Mouse (Mus musculus) E14TG2a.4 (cell line): ENCODE results near the gene Hdac5.

Source experiments
- H3K27me3 ChIP-seq: 2 replicates; pipeline ENCODE4 v1.6.1; 2014; ENCODE audit warnings: low read length, control low read depth; ENCODE audit not compliant: insufficient read depth
- H3K36me3 ChIP-seq: 2 replicates; pipeline ENCODE4 v1.6.1; 2014; ENCODE audit warnings: low read length, control low read depth; ENCODE audit not compliant: insufficient read depth
- H3K4me1 ChIP-seq: replicated peaks from 2 replicates; pipeline ENCODE4 v1.6.1; 2014; ENCODE audit warnings: low read depth, low read length, control low read depth
- H3K4me3 ChIP-seq: replicated peaks from 2 replicates; pipeline ENCODE4 v1.5.1; 2014; ENCODE audit warnings: mild to moderate bottlenecking, low read length
- H3K9me3 ChIP-seq: 2 replicates; pipeline ENCODE4 v1.6.1; 2014; ENCODE audit warnings: low read length, control low read depth
- CTCF ChIP-seq: conservative IDR thresholded peaks from 2 replicates; pipeline ENCODE4 v1.5.1; 2014; ENCODE audit warnings: low read length
- NANOG ChIP-seq: IDR thresholded peaks from 2 replicates; pipeline ENCODE4 v1.6.1; 2014; ENCODE audit warnings: borderline replicate concordance, low read length, mixed read lengths
- POU5F1 ChIP-seq: IDR thresholded peaks from 2 replicates; pipeline ENCODE4 v1.6.1; 2014; ENCODE audit warnings: low read length, borderline replicate concordance

The Hdac5 gene

DNA sequence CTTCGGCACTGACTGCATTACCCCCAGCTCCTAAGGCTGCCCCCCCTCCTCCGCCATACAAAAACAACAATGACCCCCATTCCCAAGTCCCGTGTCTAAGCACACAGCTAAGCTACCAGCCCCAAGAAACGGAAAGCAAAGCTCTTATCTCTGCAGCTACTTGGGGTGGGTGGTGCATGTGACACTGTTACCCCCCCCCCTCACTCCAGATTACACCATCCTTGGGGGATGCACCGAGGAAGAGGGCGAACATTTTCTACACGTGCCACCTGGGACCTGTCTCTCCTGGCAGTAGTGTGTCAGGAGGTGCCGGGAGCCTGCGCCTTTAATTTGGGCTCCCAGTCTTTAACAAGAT lies 1.8 kb downstream of the Hdac5 start:
- H3K4me1 ChIP-seq = peaks cover 72% of the 10 kb centered on the region
- peaks cover 28% of the 10 kb centered on the region for H3K27me3 ChIP-seq
- H3K9me3 ChIP-seq = no peaks in the 10 kb centered on the region
- TF ChIP-seq NANOG (no peak), CTCF (no peak), POU5F1 (no peak)
- H3K36me3 ChIP-seq = no peaks in the 10 kb centered on the region; the same call in 1 of the 2 replicates
- 0 out of 2 replicates have a peak overlapping the region, but pooled peaks have one; percentile 39 for H3K4me3 ChIP-seq

DNA sequence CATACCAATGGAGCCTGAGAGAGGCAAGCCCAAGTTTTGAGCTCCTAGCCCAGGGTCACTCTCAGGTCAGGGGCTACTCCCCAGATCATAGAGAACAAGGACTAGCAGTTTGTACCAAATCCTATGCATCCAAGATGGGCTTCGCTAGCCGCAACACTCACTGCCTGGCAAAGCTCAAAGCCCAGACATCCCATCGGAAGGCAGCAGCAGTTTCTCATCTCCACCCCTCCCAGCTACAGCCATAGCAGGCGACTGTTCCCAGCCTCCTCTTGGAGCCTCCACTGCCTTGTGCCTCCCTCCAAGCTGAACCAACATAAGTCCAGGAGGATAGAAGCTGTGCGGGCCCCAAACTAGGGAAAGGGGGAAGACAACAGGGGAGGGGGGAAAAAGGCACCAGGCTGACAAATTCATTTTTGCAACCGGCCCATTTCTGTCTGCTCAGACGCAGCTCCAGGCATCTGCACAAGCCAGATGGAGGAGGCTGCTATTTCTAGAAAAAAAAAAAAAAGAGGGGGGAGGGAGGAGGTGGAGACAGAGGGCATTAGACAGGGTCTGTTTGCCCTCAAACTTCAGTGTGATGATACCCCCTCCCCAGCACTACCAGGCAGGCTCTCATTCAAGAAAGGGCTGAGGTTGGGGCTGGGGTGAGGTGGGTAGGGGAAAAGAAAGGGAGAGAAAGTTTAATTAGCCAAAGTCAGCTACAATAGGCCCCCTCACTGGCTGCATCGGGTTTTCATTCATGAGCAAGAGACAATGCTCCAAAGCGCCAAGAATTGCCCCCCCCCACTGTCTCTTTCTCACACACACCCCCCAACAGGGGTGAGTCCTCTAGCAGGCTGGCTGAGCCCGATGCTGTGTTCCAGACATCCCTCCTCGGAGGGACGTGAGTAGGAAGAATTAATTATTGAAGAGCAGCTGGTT lies 2.4 kb downstream of the Hdac5 start:
- no peak for TF ChIP-seq CTCF
- no peak for TF ChIP-seq NANOG
- no peak for TF ChIP-seq POU5F1
- no peaks in the 10 kb centered on the region; the same call in 1 of the 2 replicates for H3K36me3 ChIP-seq
- peaks cover 78% of the 10 kb centered on the region for H3K4me1 ChIP-seq
- peak overlapping the region; percentile 39; the same call in 1 of the 2 replicates for H3K4me3 ChIP-seq
- no peaks in the 10 kb centered on the region for H3K9me3 ChIP-seq
- H3K27me3 ChIP-seq = peaks cover 24% of the 10 kb centered on the region

DNA sequence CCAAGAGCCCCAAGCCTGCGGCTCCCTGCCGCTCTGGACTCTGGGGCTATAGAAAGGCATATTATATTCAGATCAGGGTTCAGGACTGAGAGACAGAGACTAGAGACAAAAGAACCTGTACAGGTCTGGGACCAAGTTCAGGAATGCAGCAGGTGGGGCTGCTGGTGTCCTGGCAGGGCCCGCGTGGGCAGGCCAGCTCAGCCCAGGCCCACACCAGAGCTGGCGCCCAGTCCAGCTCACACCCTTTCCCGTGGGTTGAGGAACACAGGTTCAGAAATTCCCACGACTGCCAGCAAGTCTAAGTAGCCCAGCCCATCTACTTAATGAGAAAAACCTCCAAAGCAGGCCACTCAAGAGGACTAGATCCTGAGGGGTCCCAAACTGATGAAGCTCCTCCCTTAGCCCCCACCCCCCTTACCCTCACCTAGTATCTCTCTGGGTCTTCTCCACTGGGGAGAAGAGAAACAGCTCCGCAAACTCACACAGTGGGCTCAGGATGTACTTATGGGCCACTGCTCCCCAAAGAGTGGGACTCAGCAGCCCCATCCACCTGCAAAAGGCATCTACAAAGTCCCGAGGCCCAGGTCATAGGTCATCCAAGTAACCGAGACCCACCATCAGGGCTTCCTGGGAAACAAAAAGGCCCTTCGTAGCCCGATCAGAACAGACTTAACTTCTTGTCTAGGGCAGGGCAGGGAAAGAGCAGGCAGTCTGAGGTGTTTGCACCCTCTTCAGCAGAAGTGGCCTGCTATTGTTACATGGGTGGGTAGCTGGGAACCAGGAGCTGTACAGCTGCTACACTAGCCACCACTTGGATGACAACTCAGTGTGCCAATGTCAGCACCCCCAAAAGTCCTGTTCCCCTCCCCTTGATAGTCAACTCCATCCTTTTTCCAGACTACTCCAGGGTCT lies 3.6 kb downstream of the Hdac5 start:
- peaks cover 18% of the 10 kb centered on the region for H3K27me3 ChIP-seq
- no peaks in the 10 kb centered on the region for H3K9me3 ChIP-seq
- TF ChIP-seq POU5F1 (no peak), NANOG (no peak), CTCF (no peak)
- peaks cover 8% of the 10 kb centered on the region for H3K36me3 ChIP-seq
- H3K4me1 ChIP-seq = peaks cover 91% of the 10 kb centered on the region
- peak overlapping the region; percentile 8 for H3K4me3 ChIP-seq

DNA sequence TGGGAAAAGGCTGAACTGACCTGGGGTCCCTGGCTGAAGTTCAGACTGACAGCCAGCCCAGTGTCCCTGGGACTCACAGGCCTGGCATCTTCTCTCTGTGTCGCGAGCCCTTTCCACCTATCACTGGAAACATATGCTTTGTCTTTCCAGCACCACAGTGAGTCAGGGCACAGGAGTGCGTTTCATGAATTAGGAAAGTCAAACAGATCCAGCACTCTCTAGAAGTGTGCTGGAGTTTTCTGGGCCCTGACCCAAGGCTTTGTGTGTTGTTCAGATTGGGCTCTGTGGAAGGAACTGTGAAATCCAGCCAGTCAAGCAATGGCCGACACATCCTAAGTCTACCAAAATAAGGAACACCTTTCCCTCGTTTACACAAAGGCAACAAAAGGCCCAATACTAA lies 4.7 kb downstream of the Hdac5 start:
- Histone ChIP-seq H3K27me3 (peaks cover 18% of the 10 kb centered on the region), H3K4me1 (peaks cover 93% of the 10 kb centered on the region), H3K4me3 (peak overlapping the region; percentile 59), H3K9me3 (no peaks in the 10 kb centered on the region), H3K36me3 (peaks cover 19% of the 10 kb centered on the region)
- no peak for TF ChIP-seq CTCF
- no peak for TF ChIP-seq NANOG
- no peak for TF ChIP-seq POU5F1

DNA sequence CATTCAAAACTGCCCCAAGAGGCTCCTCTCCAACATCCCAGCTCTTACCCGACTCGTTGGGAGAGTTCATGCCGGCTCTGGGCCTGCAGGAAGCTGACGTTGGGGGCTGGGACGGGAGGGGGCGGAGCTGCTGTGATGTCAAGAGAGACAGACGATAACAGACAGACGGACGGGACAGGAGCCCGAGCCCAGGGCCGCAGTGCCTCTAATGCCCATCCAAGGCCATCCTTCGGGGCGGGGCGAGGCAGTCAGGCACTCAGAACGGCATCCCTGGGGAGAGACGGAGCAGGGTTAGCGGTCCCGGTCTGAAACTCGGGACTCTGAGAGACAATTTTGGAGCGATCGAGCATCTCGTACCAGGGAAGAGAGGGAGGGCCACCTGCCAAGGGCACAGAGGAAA lies 5.3 kb downstream of the Hdac5 start:
- Histone ChIP-seq H3K4me1 (peaks cover 98% of the 10 kb centered on the region), H3K27me3 (peaks cover 18% of the 10 kb centered on the region), H3K4me3 (peak overlapping the region; percentile 59), H3K36me3 (peaks cover 24% of the 10 kb centered on the region), H3K9me3 (no peaks in the 10 kb centered on the region)
- TF ChIP-seq POU5F1 (no peak), NANOG (no peak), CTCF (no peak)

DNA sequence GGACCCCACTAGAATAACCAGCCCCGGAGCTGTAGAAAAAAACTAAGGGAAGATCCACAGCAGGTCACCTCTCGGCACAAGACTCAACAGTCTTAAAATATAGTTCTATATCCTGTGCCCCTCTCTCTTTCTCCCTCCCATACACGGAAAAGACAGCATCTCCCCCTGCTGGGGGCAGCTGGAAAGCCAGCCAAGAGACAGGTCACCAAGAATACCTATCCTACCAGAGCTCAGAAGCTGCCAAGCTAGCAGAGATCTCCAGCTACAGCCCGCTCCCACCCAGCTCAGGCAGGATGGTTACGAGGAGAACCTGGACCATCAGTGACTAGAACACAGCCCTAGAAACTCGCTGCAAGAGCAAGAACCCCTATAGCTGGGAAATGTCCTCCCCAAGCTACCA lies 6.8 kb downstream of the Hdac5 start:
- Histone ChIP-seq H3K4me1 (peaks cover 100% of the 10 kb centered on the region), H3K4me3 (no peak overlapping the region), H3K27me3 (peaks cover 7% of the 10 kb centered on the region; the same call in 1 of the 2 replicates), H3K9me3 (no peaks in the 10 kb centered on the region), H3K36me3 (peaks cover 27% of the 10 kb centered on the region)
- TF ChIP-seq NANOG = no peak
- peak; percentile 63 for TF ChIP-seq CTCF

DNA sequence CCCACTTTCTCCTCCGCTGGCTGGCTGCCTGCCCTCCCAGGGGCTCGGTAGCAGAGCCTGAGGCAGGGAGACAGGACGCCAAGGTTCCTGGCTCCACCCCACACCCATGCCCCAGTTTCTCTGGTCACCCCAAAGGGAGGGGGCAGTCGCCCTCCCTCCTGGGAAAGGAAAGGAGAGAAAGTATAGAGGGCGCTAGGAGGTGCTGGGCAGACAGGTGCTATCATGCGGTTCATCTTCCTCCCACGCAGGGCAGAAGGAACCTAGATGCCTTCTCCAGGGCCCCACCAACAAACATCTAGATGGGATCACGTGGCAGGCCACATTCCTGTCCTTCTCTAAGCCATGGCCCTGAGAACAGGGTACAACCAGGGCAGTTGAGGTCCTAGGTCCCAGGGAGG lies 8.0 kb downstream of the Hdac5 start:
- Histone ChIP-seq H3K4me1 (peaks cover 99% of the 10 kb centered on the region), H3K9me3 (no peaks in the 10 kb centered on the region), H3K36me3 (peaks cover 34% of the 10 kb centered on the region), H3K4me3 (0 out of 2 replicates have a peak overlapping the region, but pooled peaks have one; percentile 13), H3K27me3 (0 out of 2 replicates have a peak, but pooled peaks cover 4% of the 10 kb centered on the region)
- TF ChIP-seq CTCF (no peak), POU5F1 (no peak), NANOG (no peak)
